Mouse (Mus musculus): ENCODE measurements around the gene Zfp830.

DNA sequence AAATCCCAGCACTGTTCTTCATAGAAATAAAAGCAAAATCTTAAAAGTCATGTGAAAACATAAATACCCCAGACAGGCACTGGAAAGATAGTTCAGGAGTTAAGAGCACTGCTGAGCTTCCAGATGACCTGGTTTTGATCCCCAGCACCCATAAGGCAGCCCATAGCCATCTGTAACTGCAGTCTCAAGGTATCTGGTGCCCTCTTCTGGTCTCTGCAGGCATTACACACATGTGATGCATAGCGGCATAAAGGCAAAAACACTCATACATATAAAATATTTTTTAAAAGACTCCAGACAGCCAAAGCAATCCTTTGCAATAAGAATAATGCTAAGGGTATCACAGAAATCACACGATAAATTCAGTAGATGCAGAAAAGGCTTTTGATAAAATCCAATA, 37.3 kb upstream of the Zfp830 start:
- TF ChIP-seq CTCF (IDR thresholded peaks at IDR 0.05) (no peak; the same call in 1 of the 2 replicates), EP300 (IDR thresholded peaks at IDR 0.05) (no peak)

All from lung, postnatal 0 days (tissue).